Mouse (Mus musculus) cerebellum, postnatal 14 days (tissue): ENCODE data around the gene Vmn1r155.
"Not testable (repeated sequence)": the region's sequence is repeated elsewhere in the genome, so short reads cannot be mapped to it uniquely, and the experiment has no call there.

Experiments used
- DNase-seq, 2 experiments: peaks; one replicate each; pipeline ENCODE4 v3.0.0; 2021; ENCODE audit warnings: mixed read lengths in 2 of 2

Gene Vmn1r155

DNA sequence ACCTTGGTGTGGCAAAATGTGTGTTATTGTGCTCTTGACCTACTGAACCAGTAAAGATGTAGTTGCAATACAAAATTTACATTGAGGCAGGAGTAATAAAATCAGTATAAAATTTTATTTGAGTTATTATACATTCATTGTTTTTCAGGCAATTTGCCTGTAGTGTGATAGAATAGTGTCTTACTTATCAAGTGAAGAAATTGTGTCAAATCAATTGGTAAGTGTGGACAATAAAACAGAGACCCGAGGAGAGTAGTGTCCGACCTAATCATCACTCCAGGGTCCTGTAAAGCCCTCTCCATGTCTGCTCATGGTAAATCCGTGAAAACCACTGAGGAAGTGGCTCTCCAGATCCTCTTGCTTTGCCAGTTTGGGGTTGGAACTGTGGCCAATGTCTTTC lies at the start of gene Vmn1r155:
TSS of gene Vmn1r155 (plus strand) at position 301 of the 400 bp plus-strand sequence.
- not testable (repeated sequence) for DNase-seq

DNA sequence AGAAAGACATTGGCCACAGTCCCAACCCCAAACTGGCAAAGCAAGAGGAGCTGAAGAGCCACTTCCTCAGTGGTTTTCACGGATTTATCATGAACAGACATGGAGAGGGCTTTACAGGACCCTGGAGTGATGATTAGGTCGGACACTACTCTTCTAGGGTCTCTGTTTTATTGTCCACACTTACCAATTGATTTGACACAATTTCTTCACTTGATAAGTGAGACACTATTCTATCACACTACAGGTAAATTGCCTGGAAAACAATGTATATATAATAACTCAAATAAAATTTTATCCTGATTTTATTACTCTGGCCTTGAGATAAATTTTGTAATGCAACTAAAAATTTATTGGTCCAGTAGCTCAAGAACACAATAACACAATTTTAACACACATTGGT lies 34.4 kb downstream of the Vmn1r155 start, which contains the start of gene Gm8693:
TSS of gene Gm8693 (minus strand) at position 101 of the 400 bp plus-strand sequence.
- not testable (repeated sequence) for DNase-seq
